Mouse (Mus musculus) ES-Bruce4 (cell line): ENCODE results near the gene Smurf2.

Experiments
- CTCF ChIP-seq: IDR thresholded peaks from one replicate; pipeline ENCODE4 v1.8.1; 2011; ENCODE audit warnings: low read depth, low read length
- POLR2A ChIP-seq: IDR thresholded peaks from one replicate; pipeline ENCODE4 v1.8.1; 2011; ENCODE audit warnings: low read length; ENCODE audit not compliant: insufficient read depth

GRCm38 (mm10) chr11:106785043-106785442 is 135.5 kb downstream of the Smurf2 start:
- TF ChIP-seq CTCF (no peak), POLR2A (no peak)
